Mouse (Mus musculus) lung, adult 2 months (tissue): ENCODE measurements around the gene Gm49450. TPM values are rescaled to one million over a fixed set of nuclear protein-coding genes. Genes with fewer than 3 reads are reported as not detected.
A peak's percentile ranks its signal among the peaks of the same experiment; 100 is the strongest.

Experiments used
- DNase-seq: peaks from one replicate; pipeline ENCODE4 v3.0.0; 2022
- H3K4me1 ChIP-seq: fragments of 200-500 bp; 2 replicates; pipeline ENCODE4 v1.6.1; 2011; ENCODE audit warnings: low read length; ENCODE audit not compliant: control insufficient read depth, insufficient read depth
- H3K4me3 ChIP-seq: fragments of 200-500 bp; replicated peaks from 2 replicates; pipeline ENCODE3; 2011; ENCODE audit warnings: low read depth, mild to moderate bottlenecking, control low read depth, low read length; ENCODE audit errors: extremely low read depth
- CTCF ChIP-seq: fragments of 200-500 bp; IDR thresholded peaks from 2 replicates; pipeline ENCODE4 v1.5.1; 2011; ENCODE audit warnings: mild to moderate bottlenecking, low read length, control low read depth; ENCODE audit not compliant: insufficient read depth
- POLR2A ChIP-seq: fragments of 200-500 bp; IDR thresholded peaks from 2 replicates; pipeline ENCODE4 v1.6.1; 2011; ENCODE audit warnings: low read depth, mild to moderate bottlenecking, control low read depth, low read length, borderline replicate concordance; ENCODE audit errors: extremely low read depth
- WGBS: fragments of 180-500 bp; shearing (Covaris S2); methylation state at CpG from one replicate; pipeline ENCODE4 v1.1.7; 2018; 5-methylcytosine and 5-hydroxymethylcytosine counted together
- polyA plus RNA-seq: library from polyadenylated mRNA; depleted of rRNA; stranded (reverse); fragments of >200 nt; gene quantifications from 2 replicates; pipeline ENCODE4 v1.2.3, GENCODE M21; 2012

The Gm49450 gene
- polyA plus RNA-seq, 1 experiment, result 0.17 TPM

- 30% methylated on average over 12 of the region's 12 CpGs for WGBS
Observed at GRCm38 (mm10) chr15:98985982-98986715, 32.8 kb upstream of the Gm49450 start.

GRCm38 (mm10) chr15:98985240-98985981 is 32.1 kb upstream of the Gm49450 start:
- peak; percentile 88 for DNase-seq
- Histone ChIP-seq H3K4me3 (peak overlapping the region; percentile 84), H3K4me1 (0 out of 2 replicates have a peak, but pooled peaks cover 2% of the 10 kb centered on the region)
- peak; percentile 97 for TF ChIP-seq POLR2A
- TF ChIP-seq CTCF, result no peak
- under 1% methylated on average over 29 of the region's 29 CpGs for WGBS

More at GRCm38 (mm10) chr15:98985982-98986715, 32.8 kb upstream of the Gm49450 start:
- Histone ChIP-seq H3K4me3 (peak overlapping the region; percentile 84), H3K4me1 (0 out of 2 replicates have a peak, but pooled peaks cover 2% of the 10 kb centered on the region)
- TF ChIP-seq CTCF, result no peak
- no peak for TF ChIP-seq POLR2A
- DNase-seq, result no peak

GRCm38 (mm10) chr15:98984681-98985080 is 31.3 kb upstream of the Gm49450 start:
- Histone ChIP-seq H3K4me1 (0 out of 2 replicates have a peak, but pooled peaks cover 2% of the 10 kb centered on the region), H3K4me3 (no peak overlapping the region)
- TF ChIP-seq CTCF (no peak), POLR2A (no peak)
- 44% methylated on average over 6 of the region's 6 CpGs for WGBS
- DNase-seq, result no peak

- Histone ChIP-seq H3K4me1 (0 out of 2 replicates have a peak, but pooled peaks cover 2% of the 10 kb centered on the region), H3K4me3 (no peak overlapping the region)
Observed at GRCm38 (mm10) chr15:98983431-98984081, 30.2 kb upstream of the Gm49450 start.

DNA sequence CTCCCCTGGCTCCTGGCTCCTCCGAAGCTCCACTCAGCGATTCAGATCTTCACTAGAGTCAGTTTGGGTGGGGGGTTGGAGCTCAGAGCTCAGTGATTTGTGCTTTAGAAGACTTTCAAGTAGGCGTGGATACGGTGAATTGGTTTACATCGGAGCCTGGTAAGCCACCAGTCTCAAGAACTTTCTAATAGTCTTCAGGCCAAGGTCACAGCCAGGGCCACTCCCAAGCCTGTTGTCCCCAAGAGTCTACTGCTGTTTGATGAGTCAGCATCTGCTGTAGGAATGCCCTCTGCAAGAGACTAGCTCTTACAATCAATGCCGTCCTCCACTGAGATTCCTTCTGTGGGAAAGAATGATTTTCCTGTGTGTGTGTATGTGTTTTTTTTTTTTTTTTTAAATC is 28.7 kb upstream of the Gm49450 start:
- WGBS, result 79% methylated on average over 6 of the region's 6 CpGs
- TF ChIP-seq CTCF (no peak), POLR2A (no peak)
- Histone ChIP-seq H3K4me3 (no peak overlapping the region), H3K4me1 (0 out of 2 replicates have a peak, but pooled peaks cover 2% of the 10 kb centered on the region)
- DNase-seq, result no peak

More at GRCm38 (mm10) chr15:98983431-98984081, 30.2 kb upstream of the Gm49450 start:
- TF ChIP-seq CTCF, result no peak
- TF ChIP-seq POLR2A, result no peak
- 64% methylated on average over 16 of the region's 16 CpGs for WGBS
- no peak for DNase-seq

- Histone ChIP-seq H3K4me3 (no peak overlapping the region), H3K4me1 (0 out of 2 replicates have a peak, but pooled peaks cover 2% of the 10 kb centered on the region)
- no peak for DNase-seq
- 64% methylated on average over 7 of the region's 7 CpGs for WGBS
- TF ChIP-seq CTCF (no peak), POLR2A (no peak)
Observed at GRCm38 (mm10) chr15:98980012-98980614, 26.8 kb upstream of the Gm49450 start.

- Histone ChIP-seq H3K4me3 (no peak overlapping the region), H3K4me1 (no peaks in the 10 kb centered on the region)
- TF ChIP-seq CTCF (no peak), POLR2A (no peak)
- no peak for DNase-seq
- WGBS, result 76% methylated on average over 20 of the region's 20 CpGs
Observed at GRCm38 (mm10) chr15:98978409-98979172, 25.2 kb upstream of the Gm49450 start.

GRCm38 (mm10) chr15:98977759-98978408 is 24.5 kb upstream of the Gm49450 start:
- no peak overlapping the region for H3K4me3 ChIP-seq
- no peaks in the 10 kb centered on the region for H3K4me1 ChIP-seq
- TF ChIP-seq POLR2A, result no peak
- no peak for TF ChIP-seq CTCF
- DNase-seq, result no peak
- 58% methylated on average over 14 of the region's 14 CpGs for WGBS
